Mouse (Mus musculus): ENCODE measurements around the gene Stambp.

DNA sequence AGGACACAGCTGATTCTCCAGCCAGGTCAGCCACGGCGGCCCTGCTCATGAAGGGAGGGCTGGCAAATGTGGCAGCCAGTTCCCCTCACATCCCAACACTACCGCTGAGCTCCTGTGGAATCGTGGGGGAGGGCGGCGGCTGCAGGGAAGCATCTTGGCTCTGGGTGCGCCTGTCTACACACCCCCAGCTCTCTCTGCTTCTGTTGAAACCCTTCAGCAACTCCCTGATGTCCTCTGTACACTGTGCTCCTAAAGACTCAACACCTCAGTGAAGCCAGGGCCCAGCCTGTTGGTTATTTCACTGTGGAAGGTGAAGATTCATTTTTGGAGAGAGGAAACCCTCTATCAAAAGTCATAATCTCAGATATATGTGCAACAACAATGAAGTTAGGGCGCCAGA lies 19.5 kb upstream of the Stambp start:
- no peak for TF ChIP-seq CTCF (IDR thresholded peaks at IDR 0.05; ENCODE audit: low read depth, low read length)
- no peak for TF ChIP-seq POLR2A (IDR thresholded peaks at IDR 0.05; ENCODE audit: borderline replicate concordance, low read depth, low read length)
